Mouse (Mus musculus): ENCODE data around the gene Zbtb39.
"Not testable (repeated sequence)": the region's sequence is repeated elsewhere in the genome, so short reads cannot be mapped to it uniquely, and the experiment has no call there.

Gene Zbtb39

GRCm38 (mm10) chr10:127738151-127738882, 1.0 kb upstream of the Zbtb39 start:
- DNase-seq = peak; percentile 94

GRCm38 (mm10) chr10:127739661-127740161, 373 bp downstream of the Zbtb39 start:
- DNase-seq = no peak

- no peak for DNase-seq
These were observed 5.3 kb downstream of the Zbtb39 start for GRCm38 (mm10) chr10:127744661-127745060.

GRCm38 (mm10) chr10:127745886-127746285, 6.5 kb downstream of the Zbtb39 start:
- no peak for DNase-seq

- DNase-seq = no peak
These were observed 7.9 kb downstream of the Zbtb39 start for GRCm38 (mm10) chr10:127747254-127747653.

- peak; percentile 98 for DNase-seq
These were observed 9.7 kb downstream of the Zbtb39 start for GRCm38 (mm10) chr10:127748847-127749612.

- peak; percentile 92 for DNase-seq
These were observed 10.9 kb downstream of the Zbtb39 start for GRCm38 (mm10) chr10:127750136-127750777.

- DNase-seq = peak; percentile 98
These were observed 12.2 kb downstream of the Zbtb39 start, which contains the start of gene Gpr182 for GRCm38 (mm10) chr10:127751548-127751947. TSS of gene Gpr182 (minus strand) at chr10:127751732.

GRCm38 (mm10) chr10:127754566-127755166, 15.3 kb downstream of the Zbtb39 start:
- DNase-seq = peak; percentile 94

GRCm38 (mm10) chr10:127755246-127755645, 15.9 kb downstream of the Zbtb39 start:
- peak; percentile 93 for DNase-seq

- peak; percentile 97 for DNase-seq
These were observed 16.6 kb downstream of the Zbtb39 start for GRCm38 (mm10) chr10:127755770-127756468.

GRCm38 (mm10) chr10:127759181-127760110, 20.1 kb downstream of the Zbtb39 start, which contains the start of the genes Rdh1 and Rdh16f1:
TSS of gene Rdh1 (plus strand) at chr10:127759721.
TSS of gene Rdh16f1 (plus strand) at chr10:127759787.
- peak; percentile 74 for DNase-seq

- DNase-seq = peak; percentile 85
These were observed 23.6 kb downstream of the Zbtb39 start for GRCm38 (mm10) chr10:127762926-127763325.

GRCm38 (mm10) chr10:127763914-127764680, 24.8 kb downstream of the Zbtb39 start:
- no peak for DNase-seq

- peak; percentile 7 for DNase-seq
These were observed 27.2 kb downstream of the Zbtb39 start for GRCm38 (mm10) chr10:127766564-127766963.

GRCm38 (mm10) chr10:127776011-127776410, 36.7 kb downstream of the Zbtb39 start, which contains the start of gene Rdh9:
TSS of gene Rdh9 (plus strand) at chr10:127776386.
- DNase-seq = no peak

- DNase-seq = peak; percentile 80
These were observed 43.0 kb downstream of the Zbtb39 start for GRCm38 (mm10) chr10:127782321-127782720.

GRCm38 (mm10) chr10:127785411-127785810, 46.1 kb downstream of the Zbtb39 start:
- DNase-seq = not testable (repeated sequence)

Data from heart, adult 11 months (tissue).